Mouse (Mus musculus) CH12.LX (cell line): ENCODE data around the gene Mok. TPM values are rescaled to one million over a fixed set of nuclear protein-coding genes. Genes with fewer than 3 reads are reported as not detected.

Experiments used
- DNase-seq: peaks from one replicate; pipeline ENCODE4 v3.0.0-alpha.2; 2013; ENCODE audit errors: extremely low read depth
- H3K27ac ChIP-seq: 2 replicates; pipeline ENCODE4 v1.5.1; 2012; ENCODE audit warnings: low read depth, mild to moderate bottlenecking, control low read depth, moderate library complexity; ENCODE audit not compliant: insufficient read depth
- H3K27me3 ChIP-seq: replicated peaks from 2 replicates; pipeline ENCODE3; 2012; ENCODE audit warnings: inconsistent platforms
- H3K36me3 ChIP-seq, 2 experiments: replicated peaks in 1 of 2; 2 replicates each; pipeline versions ENCODE3 to v1.6.1; 2012; ENCODE audit warnings: inconsistent platforms in 1 of 2, low read length in 1 of 2, mild to moderate bottlenecking in 1 of 2, mixed read lengths in 1 of 2, moderate library complexity in 1 of 2; ENCODE audit not compliant: control insufficient read depth in 1 of 2, insufficient read depth in 1 of 2
- H3K4me1 ChIP-seq, 2 experiments: 2 replicates each; pipeline ENCODE4 v1.6.1; 2012; ENCODE audit warnings: inconsistent platforms in 1 of 2, moderate library complexity in 1 of 2; ENCODE audit not compliant: insufficient read depth in 2 of 2, control insufficient read depth in 1 of 2
- H3K4me2 ChIP-seq: 2 replicates; pipeline ENCODE4 v1.6.1; 2012; ENCODE audit warnings: low read depth, mild to moderate bottlenecking, control low read depth; ENCODE audit not compliant: poor library complexity, insufficient read depth, severe bottlenecking
- H3K4me3 ChIP-seq, 3 experiments: fragments of 150-350 bp in 1 of 3; sonication (generic) in 1 of 3; replicated peaks in 1 of 3; 2 replicates each; pipeline versions ENCODE3 to v1.5.1; 2011 to 2012; ENCODE audit warnings: low read depth in 2 of 3, low read length in 2 of 3, mild to moderate bottlenecking in 2 of 3, moderate library complexity in 2 of 3, control low read depth in 1 of 3, improper control_type of control experiment in 1 of 3, inconsistent platforms in 1 of 3, mixed read lengths in 1 of 3; ENCODE audit not compliant: poor library complexity in 1 of 3
- H3K79me2 ChIP-seq: replicated peaks from 2 replicates; pipeline ENCODE4 v1.6.1; 2012; ENCODE audit warnings: mild to moderate bottlenecking, moderate library complexity; ENCODE audit not compliant: control insufficient read depth, poor library complexity, insufficient read depth, severe bottlenecking; ENCODE audit errors: extremely low read depth
- H3K9ac ChIP-seq: 2 replicates; pipeline ENCODE4 v1.6.1; 2012; ENCODE audit warnings: low read depth, mild to moderate bottlenecking, control low read depth, moderate library complexity; ENCODE audit not compliant: insufficient read depth
- H3K9me3 ChIP-seq: replicated peaks from 2 replicates; pipeline ENCODE3; 2012; ENCODE audit warnings: low read length, inconsistent platforms, mixed read lengths
- CHD1 ChIP-seq: IDR thresholded peaks from 2 replicates; pipeline ENCODE4 v1.6.1; 2012; ENCODE audit warnings: low read depth, low read length, improper control_type of control experiment, inconsistent platforms
- EP300 ChIP-seq: IDR thresholded peaks from 2 replicates; pipeline ENCODE4 v1.6.1; 2011; ENCODE audit warnings: low read length, improper control_type of control experiment
- GABPA ChIP-seq: IDR thresholded peaks from 2 replicates; pipeline ENCODE4 v1.6.1; 2012; ENCODE audit warnings: low read depth, low read length, improper control_type of control experiment, inconsistent platforms; ENCODE audit not compliant: insufficient replicate concordance
- IRF4 ChIP-seq: IDR thresholded peaks from 2 replicates; pipeline ENCODE4 v1.6.1; 2014; ENCODE audit warnings: low read depth, mild to moderate bottlenecking, inconsistent platforms, low read length, improper control_type of control experiment
- JUN ChIP-seq: IDR thresholded peaks from 2 replicates; pipeline ENCODE4 v1.6.1; 2011; ENCODE audit warnings: low read depth, mild to moderate bottlenecking, low read length, improper control_type of control experiment, moderate library complexity; ENCODE audit not compliant: insufficient read depth
- JUND ChIP-seq: conservative IDR thresholded peaks from 2 replicates; pipeline ENCODE4 v1.6.1; 2011; ENCODE audit warnings: low read depth, low read length, improper control_type of control experiment
- KAT2A ChIP-seq: IDR thresholded peaks from 2 replicates; pipeline ENCODE4 v1.6.1; 2012; ENCODE audit warnings: low read length, improper control_type of control experiment, inconsistent platforms; ENCODE audit not compliant: insufficient replicate concordance
- MAFK ChIP-seq: IDR thresholded peaks from 2 replicates; pipeline ENCODE4 v1.6.1; 2011; ENCODE audit warnings: low read length, improper control_type of control experiment; ENCODE audit not compliant: insufficient replicate concordance
- MAX ChIP-seq: IDR thresholded peaks from 2 replicates; pipeline ENCODE4 v1.6.1; 2011; ENCODE audit warnings: low read length, improper control_type of control experiment
- MAZ ChIP-seq: IDR thresholded peaks from 2 replicates; pipeline ENCODE4 v1.6.1; 2012; ENCODE audit warnings: low read depth, mild to moderate bottlenecking, inconsistent platforms, low read length, improper control_type of control experiment, moderate library complexity
- MEF2A ChIP-seq: IDR thresholded peaks from 2 replicates; pipeline ENCODE4 v1.6.1; 2014; ENCODE audit warnings: low read depth, mild to moderate bottlenecking, inconsistent platforms, low read length, improper control_type of control experiment, borderline replicate concordance
- MXI1 ChIP-seq: IDR thresholded peaks from 2 replicates; pipeline ENCODE4 v1.6.1; 2011; ENCODE audit warnings: mild to moderate bottlenecking, low read depth, low read length, improper control_type of control experiment
- MYC ChIP-seq: IDR thresholded peaks from 2 replicates; pipeline ENCODE4 v1.6.1; 2011; ENCODE audit warnings: low read depth, mild to moderate bottlenecking, improper control_type of control experiment, low read length
- NELFE ChIP-seq: IDR thresholded peaks from 2 replicates; pipeline ENCODE4 v1.6.1; 2011; ENCODE audit warnings: low read depth, low read length, improper control_type of control experiment
- NRF1 ChIP-seq: IDR thresholded peaks from 2 replicates; pipeline ENCODE4 v1.6.1; 2014; ENCODE audit warnings: low read depth, mild to moderate bottlenecking, inconsistent platforms, low read length, improper control_type of control experiment, moderate library complexity
- POLR2A ChIP-seq: IDR thresholded peaks from 2 replicates; pipeline ENCODE4 v1.6.1; 2011; ENCODE audit warnings: low read depth, mild to moderate bottlenecking, improper control_type of control experiment, low read length
- POLR2AphosphoS2 ChIP-seq: IDR thresholded peaks from 2 replicates; pipeline ENCODE4 v1.6.1; 2011; ENCODE audit warnings: low read depth, low read length, improper control_type of control experiment
- RAD21 ChIP-seq: IDR thresholded peaks from 2 replicates; pipeline ENCODE4 v1.6.1; 2011; ENCODE audit warnings: low read depth, mild to moderate bottlenecking, low read length, improper control_type of control experiment, moderate library complexity
- SIN3A ChIP-seq: IDR thresholded peaks from 2 replicates; pipeline ENCODE4 v1.6.1; 2012; ENCODE audit warnings: low read length, improper control_type of control experiment, inconsistent platforms
- TBP ChIP-seq: conservative IDR thresholded peaks from 2 replicates; pipeline ENCODE4 v1.6.1; 2011; ENCODE audit warnings: low read depth, low read length, improper control_type of control experiment
- TCF12 ChIP-seq: IDR thresholded peaks from 2 replicates; pipeline ENCODE4 v1.6.1; 2014; ENCODE audit warnings: low read depth, mild to moderate bottlenecking, inconsistent platforms, low read length, improper control_type of control experiment
- USF1 ChIP-seq: IDR thresholded peaks from 2 replicates; pipeline ENCODE4 v1.6.1; 2014; ENCODE audit warnings: low read depth, mild to moderate bottlenecking, inconsistent platforms, low read length, improper control_type of control experiment
- USF2 ChIP-seq: conservative IDR thresholded peaks from 2 replicates; pipeline ENCODE4 v1.6.1; 2011; ENCODE audit warnings: low read depth, low read length, improper control_type of control experiment
- ZKSCAN1 ChIP-seq: IDR thresholded peaks from 2 replicates; pipeline ENCODE4 v1.6.1; 2012; ENCODE audit warnings: low read depth, inconsistent platforms, low read length, improper control_type of control experiment, borderline replicate concordance
- ZNF384 ChIP-seq: IDR thresholded peaks from 2 replicates; pipeline ENCODE4 v1.6.1; 2012; ENCODE audit warnings: low read depth, low read length, improper control_type of control experiment, inconsistent platforms
- dilution Hi-C: fragments of 300-500 bp; cut with MboI; formaldehyde crosslinking; loops from 2 replicates; pipeline ENCODE4 v1.14.3; 2020; ENCODE audit warnings: low sequenced_read_pairs; ENCODE audit not compliant: extremely low pct_unique_long_range_greater_than_20kb, extremely low pct_ligation_motif_present
- in situ Hi-C: fragments of 300-500 bp; cut with MboI; formaldehyde crosslinking; loops from 3 replicates; pipeline ENCODE4 v1.14.3; 2019; ENCODE audit warnings: low sequenced_read_pairs, low pct_ligation_motif_present, low pct_unique_long_range_greater_than_20kb, mixed read lengths
- polyA plus RNA-seq: library from polyadenylated mRNA; unstranded; fragments of >175 nt; gene quantifications from 2 replicates; pipeline ENCODE4 v1.2.1, GENCODE M21; 2012; ENCODE audit warnings: low read depth; ENCODE audit not compliant: insufficient read length
- total RNA-seq, 2 experiments: library from RNA; depleted of rRNA; stranded (reverse); fragments of 300-350 nt in 1 of 2; fragments of >200 nt in 1 of 2; gene quantifications; 2 replicates each; pipeline ENCODE4 v1.2.3; 2012 to 2014

The Mok gene
- total and polyA plus RNA-seq, 3 experiments: 7.1 to 11.0 (median 9.8) TPM

DNA sequence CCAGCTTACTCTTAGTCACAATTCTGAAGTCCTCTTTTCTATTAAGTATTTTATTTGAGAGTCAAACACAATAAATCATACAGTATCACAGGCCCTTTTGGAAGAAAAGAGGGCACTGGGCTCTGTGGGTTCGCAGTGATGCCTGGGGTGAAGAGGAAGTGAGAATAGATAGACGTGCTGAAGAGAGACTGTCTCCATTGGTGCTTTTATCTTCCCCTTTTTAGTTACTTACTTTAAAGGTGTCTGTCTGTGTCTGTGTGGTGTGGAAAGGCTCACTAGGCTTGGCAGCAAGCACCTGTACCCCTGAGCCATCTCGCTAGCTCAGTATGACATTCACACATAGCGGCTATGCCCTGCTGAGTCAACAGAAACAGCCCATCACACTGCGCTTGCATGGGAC lies 62.9 kb downstream of the Mok start:
- Histone ChIP-seq H3K36me3 (peaks cover 18 to 35% of the 10 kb centered on the region in 2 experiments), H3K9ac (no peak overlapping the region), H3K4me1 (peaks cover 19 to 54% of the 10 kb centered on the region in 2 experiments), H3K79me2 (no peaks in the 10 kb centered on the region; the same call in none of the 2 replicates), H3K4me3 (no peak overlapping the region), H3K27ac (peak overlapping the region; percentile 20; the same call in 1 of the 2 replicates), H3K9me3 (no peaks in the 10 kb centered on the region), H3K27me3 (no peaks in the 10 kb centered on the region), H3K4me2 (peak overlapping the region; percentile 61; the same call in 1 of the 2 replicates)
- dilution Hi-C loops: no loop called here
- TF ChIP-seq MAFK: peak; percentile 89
- TF ChIP-seq TCF12: 0 out of 2 replicates have a peak, but pooled peaks have one; percentile 14
- TF ChIP-seq TBP: 0 out of 2 replicates have a peak, but pooled peaks have one; percentile 12
- TF ChIP-seq ZKSCAN1: no peak
- no peak for TF ChIP-seq USF1
- no peak for TF ChIP-seq JUN
- TF ChIP-seq MXI1: no peak
- TF ChIP-seq EP300: peak; percentile 86
- TF ChIP-seq IRF4: peak; percentile 92
- TF ChIP-seq SIN3A: peak; percentile 48; the same call in 1 of the 2 replicates
- no peak for TF ChIP-seq NELFE
- no peak for TF ChIP-seq ZNF384
- TF ChIP-seq RAD21: no peak
- no peak for TF ChIP-seq MAX
- TF ChIP-seq CHD1: 0 out of 2 replicates have a peak, but pooled peaks have one; percentile 30
- no peak for TF ChIP-seq POLR2AphosphoS2
- TF ChIP-seq JUND: no peak
- no peak for TF ChIP-seq USF2
- peak; percentile 37; the same call in 1 of the 2 replicates for TF ChIP-seq POLR2A
- 0 out of 2 replicates have a peak, but pooled peaks have one; percentile 25 for TF ChIP-seq MEF2A
- TF ChIP-seq NRF1: no peak
- peak; percentile 63; the same call in 1 of the 2 replicates for TF ChIP-seq MYC
- no peak for TF ChIP-seq KAT2A
- no peak for TF ChIP-seq MAZ
- no peak for TF ChIP-seq GABPA
- in situ Hi-C loops: no loop called here
- peak; percentile 70 for DNase-seq
